Mouse (Mus musculus) MEL-GATA-1-ER (cell line): ENCODE measurements around the gene Galk1.

Experiments
- DNase-seq: peaks from one replicate; pipeline ENCODE4 v3.0.0-alpha.2; 2012; ENCODE audit warnings: low read depth; ENCODE audit errors: extremely low read depth

The Galk1 gene

GRCm38 (mm10) chr11:116011529-116012261 lies 824 bp downstream of the Galk1 start:
- DNase-seq, result no peak

GRCm38 (mm10) chr11:116010948-116011347 lies 1.6 kb downstream of the Galk1 start:
- DNase-seq, result no peak

DNA sequence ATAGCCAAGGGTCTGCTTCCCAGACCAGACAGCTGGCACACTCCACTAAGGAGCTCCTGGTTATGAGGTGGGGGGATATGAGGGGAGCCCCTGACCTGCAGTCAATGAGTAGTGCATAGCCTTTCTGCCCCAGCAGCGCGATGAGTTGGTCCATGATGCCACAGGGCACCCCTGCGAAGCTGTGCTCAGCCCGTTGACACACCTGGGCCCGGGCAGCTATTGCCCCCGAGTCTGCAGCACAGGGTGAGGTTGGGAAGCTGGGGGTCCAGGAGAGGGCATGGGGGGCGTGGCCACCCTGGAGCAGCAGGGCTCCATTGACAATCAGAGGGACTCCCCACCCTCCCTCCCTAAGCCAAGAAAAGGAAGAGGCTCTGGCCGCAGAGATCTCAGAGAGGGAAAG lies 2.4 kb downstream of the Galk1 start:
- DNase-seq, result no peak

GRCm38 (mm10) chr11:116009661-116010060 lies 2.9 kb downstream of the Galk1 start:
- no peak for DNase-seq

DNA sequence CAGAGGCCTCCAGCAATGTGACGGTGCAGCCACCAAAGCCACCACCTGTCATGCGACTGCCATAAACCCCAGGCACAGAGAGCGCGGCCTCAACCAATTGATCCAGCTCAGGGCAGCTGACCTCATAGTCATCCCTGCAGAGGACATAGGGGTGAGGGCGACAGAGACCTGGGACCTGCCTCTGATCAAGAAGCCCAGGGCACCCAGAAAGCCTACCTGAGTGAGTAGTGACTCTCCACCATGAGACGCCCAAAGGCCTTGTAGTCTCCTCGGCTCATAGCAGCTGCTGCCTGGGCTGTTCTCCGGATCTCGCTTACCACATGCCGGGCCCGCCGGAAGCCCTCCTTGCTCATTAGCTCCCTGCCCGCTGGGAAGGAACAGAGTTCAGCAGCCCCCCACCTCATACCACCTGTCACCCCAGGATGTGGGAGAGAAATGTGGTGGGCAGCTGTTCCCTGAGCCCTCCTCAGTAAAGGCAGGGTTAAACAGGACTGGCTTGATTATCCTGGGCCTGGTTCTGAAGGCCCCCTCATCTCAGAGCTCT lies 3.6 kb downstream of the Galk1 start:
- no peak for DNase-seq

GRCm38 (mm10) chr11:116008411-116008810 lies 4.1 kb downstream of the Galk1 start:
- no peak for DNase-seq

- no peak for DNase-seq
Observed at GRCm38 (mm10) chr11:116007095-116007850, 5.2 kb downstream of the Galk1 start.

- no peak for DNase-seq
Observed at GRCm38 (mm10) chr11:116005701-116006419, 6.7 kb downstream of the Galk1 start.

DNA sequence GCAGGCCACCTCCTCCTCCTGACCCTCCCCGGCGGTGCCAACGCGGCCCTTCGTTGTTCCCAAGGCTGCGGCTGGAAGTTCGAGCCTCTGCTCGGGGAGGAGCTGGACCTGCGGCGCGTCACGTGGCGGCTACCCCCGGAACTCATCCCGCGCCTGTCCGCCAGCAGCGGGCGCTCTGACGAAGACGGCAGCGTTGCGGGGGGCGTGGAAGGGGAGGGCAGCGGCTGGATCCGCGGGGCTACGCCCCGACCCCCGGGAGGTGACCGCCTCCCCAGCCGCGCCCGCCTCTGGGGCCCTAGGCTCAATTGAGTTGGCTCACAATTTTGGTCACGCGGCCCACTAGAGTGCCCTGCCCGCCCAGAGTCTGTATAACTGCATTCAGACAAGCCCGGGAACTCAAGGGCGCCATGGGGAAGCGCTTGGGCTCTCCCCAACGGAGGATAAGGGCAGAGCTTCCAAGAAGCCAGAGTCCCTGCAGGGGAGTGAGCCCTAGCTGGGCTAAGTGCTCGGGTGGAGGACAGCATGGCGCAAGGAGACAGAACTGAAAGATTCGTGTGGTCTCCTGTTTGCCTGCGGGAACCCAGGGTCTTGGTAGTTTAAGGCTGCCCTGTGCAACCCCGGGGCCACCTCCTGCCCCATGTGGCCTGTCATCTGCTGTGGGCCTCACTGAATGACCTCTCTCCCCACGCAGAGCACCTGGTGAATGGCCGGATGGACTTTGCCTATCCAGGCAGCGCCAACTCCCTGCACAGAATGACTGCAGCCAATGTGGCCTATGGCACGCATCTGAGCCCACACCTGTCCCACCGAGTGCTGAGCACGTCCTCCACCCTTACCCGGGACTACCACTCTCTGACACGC lies 7.4 kb downstream of the Galk1 start:
- DNase-seq, result no peak

- DNase-seq, result peak; percentile 81
Observed at GRCm38 (mm10) chr11:116004186-116004823, 8.2 kb downstream of the Galk1 start.

DNA sequence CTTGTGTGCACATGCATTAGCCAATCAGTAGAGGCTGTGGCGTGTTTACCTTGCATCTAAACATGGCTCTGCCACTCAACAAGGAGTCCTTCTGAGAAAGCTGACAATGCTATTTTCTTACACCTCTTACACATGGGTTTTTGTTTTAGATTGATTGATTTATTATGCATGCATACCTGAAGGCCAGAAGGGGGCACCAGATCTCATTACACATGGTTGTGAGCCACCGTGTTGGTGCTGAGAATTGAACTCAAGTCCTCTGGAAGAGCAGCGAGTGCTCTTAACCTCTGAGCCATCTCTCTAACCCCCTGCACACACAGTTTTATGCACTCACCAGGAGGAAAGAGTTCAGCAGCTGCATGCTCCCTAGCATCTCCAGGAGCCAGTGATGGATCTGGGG lies 9.6 kb downstream of the Galk1 start:
- no peak for DNase-seq

DNA sequence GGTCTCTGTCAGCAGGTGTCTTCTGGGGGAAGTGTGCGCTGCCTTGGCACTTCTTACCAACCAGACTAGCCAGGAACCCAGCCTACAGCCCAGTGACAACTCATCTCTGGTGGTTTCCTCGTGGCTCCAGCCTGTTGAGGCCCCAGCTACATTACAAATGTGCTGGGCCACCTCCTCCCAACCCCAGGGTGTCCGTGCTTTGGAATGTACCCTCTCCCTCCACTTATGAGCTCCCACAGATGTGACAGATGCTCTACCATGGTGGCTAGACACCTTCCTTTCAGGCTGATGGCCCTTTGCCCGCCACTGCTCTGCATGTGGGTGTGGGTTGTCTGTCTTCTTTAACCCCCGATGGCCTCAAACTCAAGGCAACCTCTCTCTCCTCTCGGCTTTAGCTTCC lies 10.8 kb downstream of the Galk1 start:
- no peak for DNase-seq

GRCm38 (mm10) chr11:116000607-116001006 lies 11.9 kb downstream of the Galk1 start:
- no peak for DNase-seq

- peak; percentile 64 for DNase-seq
Observed at GRCm38 (mm10) chr11:115999538-116000143, 12.9 kb downstream of the Galk1 start.

DNA sequence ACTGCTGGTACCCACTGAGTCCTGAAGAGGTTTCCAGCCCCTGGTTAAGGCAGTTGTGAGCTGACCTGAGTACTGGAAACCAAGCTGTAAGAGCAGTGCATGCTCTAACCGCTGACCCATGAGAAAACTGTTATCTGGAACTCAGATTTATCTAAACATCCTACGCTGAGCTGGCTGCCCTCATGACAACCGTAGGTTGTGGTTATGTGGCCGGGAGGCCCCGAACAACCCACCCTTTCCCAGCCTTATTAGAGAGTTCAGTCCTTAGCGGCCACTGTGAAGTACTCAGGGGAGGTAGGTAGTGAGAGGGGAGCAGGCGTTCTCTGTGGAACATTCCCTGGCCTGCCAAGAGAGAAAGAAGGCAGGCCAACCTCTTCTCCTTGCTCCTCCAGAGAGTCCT lies 13.5 kb downstream of the Galk1 start:
- DNase-seq, result no peak

- DNase-seq, result no peak
Observed at GRCm38 (mm10) chr11:115997662-115998061, 14.9 kb downstream of the Galk1 start.

DNA sequence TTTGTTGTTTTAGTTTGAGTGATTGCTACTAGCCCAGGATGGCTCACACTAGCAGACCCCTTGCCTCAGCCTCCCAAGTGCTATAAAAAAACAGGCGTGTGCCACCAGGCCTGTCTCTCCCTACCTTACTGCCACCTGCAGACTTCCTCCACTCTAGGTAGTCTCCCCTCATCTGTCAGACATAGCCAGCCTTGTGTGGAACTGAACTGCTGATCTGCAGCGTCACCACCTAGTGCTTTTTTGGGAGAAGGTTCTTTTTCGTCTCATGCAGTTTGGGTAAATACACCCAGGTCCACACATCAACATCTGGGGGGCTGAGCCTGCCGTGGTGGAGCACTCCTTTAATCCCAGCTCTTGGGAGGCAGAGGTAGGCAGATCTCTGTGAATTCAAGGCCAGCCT lies 15.5 kb downstream of the Galk1 start:
- no peak for DNase-seq

DNA sequence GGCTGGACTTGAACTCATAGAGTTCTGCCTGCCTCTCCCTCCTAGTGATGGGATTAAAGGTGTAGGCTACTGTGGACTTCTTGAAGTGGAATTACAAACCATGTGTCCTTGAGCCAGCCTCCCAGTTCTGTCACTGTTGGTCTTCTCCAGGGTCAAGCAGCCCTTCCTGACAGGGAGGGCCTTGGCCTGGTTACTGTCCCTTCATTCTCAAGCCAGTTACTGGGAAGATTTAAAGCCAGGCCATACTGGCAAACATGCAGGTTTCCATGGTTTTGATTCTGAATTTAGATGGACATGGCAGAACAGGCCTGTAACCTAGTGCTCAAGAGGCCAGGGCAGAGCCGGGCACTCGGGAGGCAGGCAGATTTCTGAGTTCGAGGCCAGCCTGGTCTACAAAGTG lies 17.3 kb downstream of the Galk1 start:
- no peak for DNase-seq

DNA sequence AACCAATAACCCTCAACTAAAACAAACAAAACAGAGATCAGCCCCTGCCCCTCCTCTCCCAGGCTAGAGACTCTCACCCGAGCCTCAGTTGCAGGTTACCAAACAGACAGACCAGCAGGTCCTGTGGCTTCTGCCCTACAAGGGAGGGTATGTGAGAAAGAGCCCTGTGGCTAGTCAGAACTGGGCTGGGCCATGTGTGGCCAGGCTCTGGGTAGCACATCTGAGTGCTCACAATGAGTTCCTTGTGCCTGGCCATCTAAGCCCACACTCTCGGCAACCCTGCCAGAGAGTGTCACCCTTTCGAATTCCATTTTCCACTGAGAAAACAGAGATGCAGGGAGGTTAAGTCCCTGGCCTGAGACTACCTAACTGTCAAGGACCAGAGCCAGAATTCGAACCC lies 20.4 kb downstream of the Galk1 start:
- no peak for DNase-seq

GRCm38 (mm10) chr11:115989686-115990085 lies 22.8 kb downstream of the Galk1 start:
- DNase-seq, result no peak
